Mouse (Mus musculus) MEL (cell line): ENCODE results near the gene Fbxw8. TPM values are rescaled to one million over a fixed set of nuclear protein-coding genes. Genes with fewer than 3 reads are reported as not detected.

Experiments
- DNase-seq: peaks from one replicate; pipeline ENCODE4 v3.0.0; 2011; ENCODE audit warnings: low read depth, low spot score
- H3K27ac ChIP-seq: 2 replicates; pipeline ENCODE4 v1.5.1; 2012; ENCODE audit warnings: low read depth, mild to moderate bottlenecking, control low read depth, low read length, moderate library complexity; ENCODE audit not compliant: control insufficient read depth
- H3K27me3 ChIP-seq, 2 experiments: fragments of 150-350 bp in 1 of 2; sonication (generic) in 1 of 2; 2 replicates each; pipeline ENCODE4 v1.6.1; 2012; ENCODE audit warnings: low read length in 2 of 2, mild to moderate bottlenecking in 2 of 2, improper control_type of control experiment in 1 of 2, moderate library complexity in 1 of 2; ENCODE audit not compliant: insufficient read depth in 2 of 2, control insufficient read depth in 1 of 2
- H3K36me3 ChIP-seq, 2 experiments: 2 replicates each; pipeline ENCODE4 v1.6.1; 2012 to 2014; ENCODE audit warnings: low read length in 2 of 2, improper control_type of control experiment in 1 of 2, inconsistent platforms in 1 of 2, mild to moderate bottlenecking in 1 of 2; ENCODE audit not compliant: insufficient read depth in 2 of 2, control insufficient read depth in 1 of 2
- H3K4me1 ChIP-seq, 2 experiments: fragments of 150-350 bp in 1 of 2; sonication (generic) in 1 of 2; 2 replicates each; pipeline ENCODE4 v1.6.1; 2012; ENCODE audit warnings: low read length in 2 of 2, improper control_type of control experiment in 1 of 2, mild to moderate bottlenecking in 1 of 2; ENCODE audit not compliant: insufficient read depth in 2 of 2, control insufficient read depth in 1 of 2
- H3K4me3 ChIP-seq, 2 experiments: fragments of 150-350 bp in 1 of 2; sonication (generic) in 1 of 2; 2 replicates each; pipeline ENCODE4 v1.5.1; 2012; ENCODE audit warnings: low read depth in 2 of 2, low read length in 2 of 2, mild to moderate bottlenecking in 2 of 2, moderate library complexity in 2 of 2, control low read depth in 1 of 2, improper control_type of control experiment in 1 of 2; ENCODE audit not compliant: control insufficient read depth in 1 of 2, insufficient read depth in 1 of 2
- H3K79me2 ChIP-seq: 2 replicates; pipeline ENCODE4 v1.6.1; 2012; ENCODE audit warnings: mild to moderate bottlenecking, low read length, moderate library complexity; ENCODE audit not compliant: control insufficient read depth, poor library complexity, insufficient read depth
- H3K9ac ChIP-seq: 2 replicates; pipeline ENCODE4 v1.6.1; 2012; ENCODE audit warnings: low read depth, mild to moderate bottlenecking, control low read depth, low read length, moderate library complexity; ENCODE audit not compliant: control insufficient read depth, poor library complexity, severe bottlenecking
- H3K9me3 ChIP-seq: fragments of 150-350 bp; sonication (generic); replicated peaks from 2 replicates; pipeline ENCODE4 v1.6.1; 2012; ENCODE audit warnings: mild to moderate bottlenecking, low read length, improper control_type of control experiment, moderate library complexity; ENCODE audit not compliant: insufficient read depth
- CHD1 ChIP-seq: IDR thresholded peaks from 2 replicates; pipeline ENCODE4 v1.6.1; 2012; ENCODE audit warnings: low read depth, mild to moderate bottlenecking, inconsistent platforms, low read length, improper control_type of control experiment
- CHD2 ChIP-seq: IDR thresholded peaks from 2 replicates; pipeline ENCODE4 v1.6.1; 2011; ENCODE audit warnings: low read length, improper control_type of control experiment
- EP300 ChIP-seq, 2 experiments: IDR thresholded peaks; 2 replicates each; pipeline ENCODE4 v1.6.1; 2011; ENCODE audit warnings: improper control_type of control experiment in 2 of 2, low read length in 2 of 2, low read depth in 1 of 2, mild to moderate bottlenecking in 1 of 2
- GABPA ChIP-seq: IDR thresholded peaks from 2 replicates; pipeline ENCODE4 v1.6.1; 2012; ENCODE audit warnings: low read depth, mild to moderate bottlenecking, inconsistent platforms, low read length, improper control_type of control experiment, moderate library complexity
- GATA1 ChIP-seq: IDR thresholded peaks from 2 replicates; pipeline ENCODE4 v1.6.1; 2011; ENCODE audit warnings: low read depth, low read length, improper control_type of control experiment
- JUND ChIP-seq: IDR thresholded peaks from 2 replicates; pipeline ENCODE4 v1.6.1; 2011; ENCODE audit warnings: low read depth, mild to moderate bottlenecking, improper control_type of control experiment, low read length
- KAT2A ChIP-seq: conservative IDR thresholded peaks from 2 replicates; pipeline ENCODE4 v1.6.1; 2012; ENCODE audit warnings: low read depth, low read length, improper control_type of control experiment, inconsistent platforms
- MAX ChIP-seq: IDR thresholded peaks from 2 replicates; pipeline ENCODE4 v1.6.1; 2011; ENCODE audit warnings: low read length, improper control_type of control experiment
- MXI1 ChIP-seq: IDR thresholded peaks from 2 replicates; pipeline ENCODE4 v1.6.1; 2011; ENCODE audit warnings: mild to moderate bottlenecking, low read depth, low read length, improper control_type of control experiment
- MYB ChIP-seq: IDR thresholded peaks from 2 replicates; pipeline ENCODE4 v1.6.1; 2011; ENCODE audit warnings: mild to moderate bottlenecking, low read depth, low read length, improper control_type of control experiment
- MYC ChIP-seq: IDR thresholded peaks from 2 replicates; pipeline ENCODE4 v1.6.1; 2011; ENCODE audit warnings: low read depth, mild to moderate bottlenecking, low read length, improper control_type of control experiment, moderate library complexity
- POLR2A ChIP-seq, 2 experiments: IDR thresholded peaks; 2 replicates each; pipeline ENCODE4 v1.6.1; 2011 to 2012; ENCODE audit warnings: low read length in 2 of 2, mild to moderate bottlenecking in 2 of 2, control low read depth in 1 of 2, improper control_type of control experiment in 1 of 2, low read depth in 1 of 2, moderate library complexity in 1 of 2; ENCODE audit not compliant: control insufficient read depth in 1 of 2, insufficient read depth in 1 of 2, poor library complexity in 1 of 2
- POLR2AphosphoS2 ChIP-seq: IDR thresholded peaks from 2 replicates; pipeline ENCODE4 v1.6.1; 2011; ENCODE audit warnings: low read length, improper control_type of control experiment
- TAL1 ChIP-seq: IDR thresholded peaks from 2 replicates; pipeline ENCODE4 v1.6.1; 2012; ENCODE audit warnings: mild to moderate bottlenecking, inconsistent platforms, low read length, moderate library complexity, mixed read lengths
- TCF12 ChIP-seq: IDR thresholded peaks from 2 replicates; pipeline ENCODE4 v1.6.1; 2014; ENCODE audit warnings: low read depth, mild to moderate bottlenecking, inconsistent platforms, low read length, improper control_type of control experiment, moderate library complexity
- UBTF ChIP-seq: IDR thresholded peaks from 2 replicates; pipeline ENCODE4 v1.6.1; 2012; ENCODE audit warnings: low read depth, mild to moderate bottlenecking, inconsistent platforms, low read length, improper control_type of control experiment, moderate library complexity, borderline replicate concordance; ENCODE audit not compliant: insufficient read depth
- USF2 ChIP-seq, 2 experiments: IDR thresholded peaks; 2 replicates each; pipeline ENCODE4 v1.6.1; 2011 to 2012; ENCODE audit warnings: improper control_type of control experiment in 2 of 2, low read length in 2 of 2, borderline replicate concordance in 1 of 2, inconsistent platforms in 1 of 2, low read depth in 1 of 2, mild to moderate bottlenecking in 1 of 2; ENCODE audit not compliant: insufficient read depth in 1 of 2
- ZKSCAN1 ChIP-seq: IDR thresholded peaks from 2 replicates; pipeline ENCODE4 v1.6.1; 2012; ENCODE audit warnings: low read depth, mild to moderate bottlenecking, inconsistent platforms, low read length, improper control_type of control experiment, moderate library complexity
- ZNF384 ChIP-seq: IDR thresholded peaks from 2 replicates; pipeline ENCODE4 v1.6.1; 2012; ENCODE audit warnings: low read depth, mild to moderate bottlenecking, inconsistent platforms, low read length, improper control_type of control experiment
- polyA plus RNA-seq, 2 experiments: library from polyadenylated mRNA; stranded (reverse) in 1 of 2; unstranded in 1 of 2; fragments of >175 nt in 1 of 2; fragments of >200 nt in 1 of 2; gene quantifications; 2 replicates each; pipeline versions ENCODE4 v1.2.1 to v1.2.4; 2012; ENCODE audit warnings: low replicate concordance in 2 of 2, low read depth in 1 of 2; ENCODE audit not compliant: insufficient read length in 2 of 2, insufficient read depth in 1 of 2, missing spikeins in 1 of 2
- total RNA-seq: library from RNA; depleted of rRNA; stranded (reverse); fragments of 300-350 nt; gene quantifications from 2 replicates; pipeline ENCODE4 v1.2.3, GENCODE M21; 2012

Gene Fbxw8
- total and polyA plus RNA-seq, 3 experiments, result 49.9 to 57.4 (median 52.5) TPM

DNA sequence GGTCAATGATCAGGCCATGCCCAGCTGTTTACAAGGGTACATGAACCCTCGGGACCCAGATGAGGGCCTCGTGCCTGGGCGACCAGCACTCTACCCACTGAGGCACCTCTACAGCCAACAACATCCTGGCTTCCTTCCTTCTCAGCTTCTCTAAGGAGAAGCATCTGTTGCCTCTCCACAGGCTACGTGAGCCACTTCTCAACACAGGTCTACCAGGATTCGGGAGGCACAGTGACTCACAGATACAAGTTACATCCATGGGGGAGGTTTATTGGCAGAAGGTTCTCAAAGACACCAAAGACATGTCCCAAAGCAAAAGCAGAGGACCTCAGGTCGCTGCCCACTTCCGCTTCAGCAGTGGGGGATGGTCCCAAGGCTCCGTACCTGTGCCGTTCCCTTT, 35.2 kb upstream of the Fbxw8 start:
- H3K4me3 ChIP-seq, result no peak overlapping the region
- no peak overlapping the region for H3K9ac ChIP-seq
- no peak for DNase-seq
- H3K9me3 ChIP-seq, result no peaks in the 10 kb centered on the region
- H3K79me2 ChIP-seq, result no peaks in the 10 kb centered on the region
- H3K4me1 ChIP-seq, result no peaks in the 10 kb centered on the region
- H3K36me3 ChIP-seq, result no peaks in the 10 kb centered on the region
- no peaks in the 10 kb centered on the region for H3K27me3 ChIP-seq
- no peak for TF ChIP-seq MAX
- no peak for TF ChIP-seq POLR2AphosphoS2
- TF ChIP-seq USF2 (IDR thresholded peaks at IDR 0.05; ENCODE audit: borderline replicate concordance in 1 of 2, insufficient read depth in 1 of 2, low read depth in 1 of 2, low read length in 2 of 2), result no peak
- TF ChIP-seq ZNF384, result no peak
- no peak for TF ChIP-seq ZKSCAN1
- no peak for TF ChIP-seq MYC
- TF ChIP-seq EP300 (IDR thresholded peaks at IDR 0.05; ENCODE audit: low read depth in 1 of 2, low read length in 2 of 2), result no peak
- no peak for TF ChIP-seq POLR2A (IDR thresholded peaks at IDR 0.05; ENCODE audit: control insufficient read depth in 1 of 2, insufficient read depth in 1 of 2, low read depth in 1 of 2, low read length in 2 of 2, poor library complexity in 1 of 2)
- TF ChIP-seq CHD2, result no peak
- no peak for TF ChIP-seq JUND
- TF ChIP-seq GABPA, result no peak
- no peak for TF ChIP-seq MXI1
- no peak for TF ChIP-seq TCF12
- no peak for TF ChIP-seq TAL1
- no peak for TF ChIP-seq CHD1
- no peak for TF ChIP-seq GATA1
- no peak for TF ChIP-seq MYB
- TF ChIP-seq KAT2A, result no peak
- TF ChIP-seq, all 39 proteins: peak for 0
- no peak overlapping the region for H3K27ac ChIP-seq

DNA sequence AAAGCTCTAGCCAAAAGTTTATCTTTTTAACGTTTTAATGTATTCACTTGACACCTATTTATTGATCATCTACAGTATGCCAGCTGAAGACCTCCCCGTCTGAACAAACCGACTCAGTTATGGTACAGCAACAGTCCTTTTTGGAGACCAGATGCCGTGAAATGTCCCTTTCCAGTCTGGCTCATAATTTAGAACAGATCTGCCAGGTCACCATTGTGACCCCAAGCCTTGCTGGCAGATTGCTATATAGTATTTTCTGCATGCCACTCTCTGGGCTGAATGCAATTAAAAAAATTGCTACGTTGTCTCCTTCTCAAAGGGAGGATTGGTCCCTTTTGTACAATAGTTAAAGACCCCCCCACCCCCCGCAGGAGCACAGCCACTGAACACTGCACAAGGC, 33.1 kb upstream of the Fbxw8 start:
- no peaks in the 10 kb centered on the region for H3K9me3 ChIP-seq

More for the DNA sequence above, 33.1 kb upstream of the Fbxw8 start:
- no peaks in the 10 kb centered on the region for H3K36me3 ChIP-seq
- H3K27ac ChIP-seq, result no peak overlapping the region
- no peaks in the 10 kb centered on the region for H3K79me2 ChIP-seq
- TF ChIP-seq TAL1 (no peak), GATA1 (no peak), UBTF (no peak), MYB (no peak)
- DNase-seq, result no peak
- no peaks in the 10 kb centered on the region for H3K27me3 ChIP-seq
- H3K9ac ChIP-seq, result no peak overlapping the region
- no peak overlapping the region for H3K4me3 ChIP-seq
- no peaks in the 10 kb centered on the region for H3K4me1 ChIP-seq
